Mouse (Mus musculus): ENCODE data around the gene Ankrd10. TPM values are rescaled to one million over a fixed set of nuclear protein-coding genes. Genes with fewer than 3 reads are reported as not detected.

The Ankrd10 gene
- polyA plus RNA-seq (2012; rRNA removed), result 181 and 193 TPM in 2 replicates

DNA sequence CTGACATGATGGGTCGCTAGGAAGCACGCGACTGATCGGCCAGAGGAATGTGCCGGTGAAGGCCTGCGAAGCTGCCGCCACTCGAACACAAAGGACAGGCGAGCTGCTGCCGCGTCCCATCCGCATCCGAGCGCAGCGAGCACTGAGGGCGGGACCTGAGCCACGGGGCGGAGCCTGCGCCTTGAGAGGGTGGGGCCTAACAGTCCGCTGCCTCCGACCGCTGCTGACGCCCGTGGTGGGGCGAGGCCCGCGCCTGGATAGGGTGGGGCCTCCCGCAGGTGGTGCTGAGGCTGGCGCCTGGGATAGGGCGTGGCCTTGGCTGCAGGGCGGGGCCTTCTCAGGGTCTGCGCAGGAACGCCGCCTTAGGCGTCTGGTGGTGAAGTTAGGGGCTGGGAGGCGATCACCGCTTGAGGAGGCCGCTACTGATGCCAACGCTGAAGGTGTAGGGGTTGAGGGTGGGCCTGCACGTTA lies at the start of gene Ankrd10:
Gene Ankrd10, minus strand, starts transcription at position 147 of the 471 bp plus-strand sequence.

Other genes with a start within 250 kb of the Ankrd10 start
- gene Rab20, start 157.0 kb downstream of the Ankrd10 start, polyA plus RNA-seq (2012; rRNA removed), result 37.9 and 45.7 TPM in 2 replicates
- 142 and 145 TPM in 2 replicates for gene Naxd, start 138.3 kb downstream of the Ankrd10 start, polyA plus RNA-seq (2012; rRNA removed)
- 77.6 and 91.8 TPM in 2 replicates for gene Cars2, start 85.0 kb downstream of the Ankrd10 start, polyA plus RNA-seq (2012; rRNA removed)
- 17.6 and 20.0 TPM in 2 replicates for gene Ing1, start 80.2 kb downstream of the Ankrd10 start, polyA plus RNA-seq (2012; rRNA removed)
- gene 1700016D06Rik, start 65.3 kb upstream of the Ankrd10 start, polyA plus RNA-seq (2012; rRNA removed), result not detected in 2 replicates
- gene Arhgef7, start 92.0 kb upstream of the Ankrd10 start, polyA plus RNA-seq (2012; rRNA removed), result 39.7 and 46.7 TPM in 2 replicates
- gene Tex29, start 204.7 kb upstream of the Ankrd10 start, polyA plus RNA-seq (2012; rRNA removed), result not detected in 2 replicates

Measured in ovary, adult 2 months (tissue).